Mouse (Mus musculus) heart, embryonic 14.5 days (tissue): ENCODE measurements around the gene Trim9. TPM values are rescaled to one million over a fixed set of nuclear protein-coding genes. Genes with fewer than 3 reads are reported as not detected.

Experiments used
- ATAC-seq: fragments of 200-750 bp; cut with Nextera tagmentation; 2 replicates; pipeline ENCODE4 v1.8.0; 2017; ENCODE audit warnings: low read depth, moderate TSS enrichment; ENCODE audit not compliant: insufficient number of reproducible peaks, insufficient read depth, low FRiP score
- H3K27ac ChIP-seq, 2 experiments: fragments of 200-500 bp in 1 of 2; fragments of 300-500 bp in 1 of 2; sonication (generic) in 1 of 2; replicated peaks in 1 of 2; 2 replicates each; pipeline ENCODE4 v1.5.1; 2012 to 2014; ENCODE audit warnings: low read depth in 2 of 2, low read length in 2 of 2, control low read depth in 1 of 2, mild to moderate bottlenecking in 1 of 2, mixed read lengths in 1 of 2; ENCODE audit not compliant: control insufficient read depth in 1 of 2, insufficient read depth in 1 of 2
- H3K27me3 ChIP-seq: fragments of 300-500 bp; sonication (generic); 2 replicates; pipeline ENCODE4 v1.6.1; 2014; ENCODE audit warnings: mild to moderate bottlenecking, low read length, control low read depth; ENCODE audit not compliant: control insufficient read depth, insufficient read depth
- H3K36me3 ChIP-seq: fragments of 300-500 bp; sonication (generic); 2 replicates; pipeline ENCODE4 v1.6.1; 2014; ENCODE audit warnings: mild to moderate bottlenecking, control low read depth, low read length, mixed read lengths; ENCODE audit not compliant: control insufficient read depth, insufficient read depth
- H3K4me1 ChIP-seq, 2 experiments: fragments of 200-500 bp in 1 of 2; fragments of 300-500 bp in 1 of 2; sonication (generic) in 1 of 2; 2 replicates each; pipeline ENCODE4 v1.6.1; 2012 to 2014; ENCODE audit warnings: low read length in 2 of 2, control low read depth in 1 of 2, mixed read lengths in 1 of 2; ENCODE audit not compliant: control insufficient read depth in 2 of 2, insufficient read depth in 2 of 2
- H3K4me2 ChIP-seq: fragments of 300-500 bp; sonication (generic); 2 replicates; pipeline ENCODE4 v1.6.1; 2014; ENCODE audit warnings: mild to moderate bottlenecking, low read length
- H3K4me3 ChIP-seq, 2 experiments: fragments of 200-500 bp in 1 of 2; fragments of 300-500 bp in 1 of 2; sonication (generic) in 1 of 2; 2 replicates each; pipeline ENCODE4 v1.5.1; 2012 to 2014; ENCODE audit warnings: low read length in 2 of 2, mild to moderate bottlenecking in 2 of 2, control low read depth in 1 of 2, low read depth in 1 of 2, moderate library complexity in 1 of 2; ENCODE audit not compliant: control insufficient read depth in 1 of 2, insufficient read depth in 1 of 2
- H3K9ac ChIP-seq: fragments of 300-500 bp; sonication (generic); 2 replicates; pipeline ENCODE4 v1.6.1; 2014; ENCODE audit warnings: mild to moderate bottlenecking, low read length
- H3K9me3 ChIP-seq: fragments of 300-500 bp; sonication (generic); 2 replicates; pipeline ENCODE4 v1.6.1; 2016; ENCODE audit warnings: low read length, control low read depth; ENCODE audit not compliant: control insufficient read depth
- WGBS: fragments of 180-500 bp; shearing (Covaris S2); extraction: QIAGEN DNeasy Blood & Tissue Kit; methylation state at CpG from one replicate; pipeline ENCODE4 v1.1.7; 2014; 5-methylcytosine and 5-hydroxymethylcytosine counted together
- polyA plus RNA-seq: library from polyadenylated mRNA; unstranded; fragments of >200 nt; fragmentation: Nextera tagmentation; extraction: Ambion mirVana; gene quantifications from 2 replicates; pipeline ENCODE4 v1.2.1, GENCODE M21; 2014

Trim9 gene
- polyA plus RNA-seq, 1 experiment from 2014 or later = 0.30 TPM

DNA sequence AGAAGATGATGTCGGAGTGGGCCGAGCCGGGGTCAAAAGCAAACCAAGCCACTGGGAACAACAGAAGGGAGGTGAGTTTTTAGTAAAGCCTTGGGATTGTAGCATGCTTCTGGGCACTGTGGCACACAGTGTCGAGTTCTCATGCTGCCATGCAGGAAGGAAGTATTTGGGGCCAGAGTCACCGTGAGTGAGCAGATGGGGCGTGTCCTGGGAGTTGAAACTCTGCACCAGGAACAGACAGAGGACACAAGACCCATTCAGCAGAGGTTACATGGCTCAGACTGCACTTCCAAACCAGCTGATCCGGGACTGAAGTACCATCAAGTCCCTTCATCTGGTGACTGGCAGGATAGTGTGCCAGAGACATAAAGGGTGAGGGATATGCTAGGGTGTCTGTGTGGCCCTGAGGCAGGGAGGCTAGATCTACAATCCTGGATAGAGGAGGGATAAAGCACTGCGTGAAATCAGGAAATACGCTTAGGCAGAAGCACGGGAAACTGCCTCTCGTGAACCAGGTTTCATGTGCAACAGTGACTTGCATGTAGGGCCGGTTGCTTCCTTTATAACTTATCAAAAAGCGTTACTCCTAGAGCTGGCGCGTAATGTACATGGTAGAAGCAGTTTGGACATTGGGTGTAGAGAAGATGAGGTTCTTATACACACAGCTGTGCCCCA lies 96.1 kb downstream of the Trim9 start:
- 75% methylated on average over 15 of the region's 15 CpGs for WGBS
- no peaks in the 10 kb centered on the region for H3K36me3 ChIP-seq

DNA sequence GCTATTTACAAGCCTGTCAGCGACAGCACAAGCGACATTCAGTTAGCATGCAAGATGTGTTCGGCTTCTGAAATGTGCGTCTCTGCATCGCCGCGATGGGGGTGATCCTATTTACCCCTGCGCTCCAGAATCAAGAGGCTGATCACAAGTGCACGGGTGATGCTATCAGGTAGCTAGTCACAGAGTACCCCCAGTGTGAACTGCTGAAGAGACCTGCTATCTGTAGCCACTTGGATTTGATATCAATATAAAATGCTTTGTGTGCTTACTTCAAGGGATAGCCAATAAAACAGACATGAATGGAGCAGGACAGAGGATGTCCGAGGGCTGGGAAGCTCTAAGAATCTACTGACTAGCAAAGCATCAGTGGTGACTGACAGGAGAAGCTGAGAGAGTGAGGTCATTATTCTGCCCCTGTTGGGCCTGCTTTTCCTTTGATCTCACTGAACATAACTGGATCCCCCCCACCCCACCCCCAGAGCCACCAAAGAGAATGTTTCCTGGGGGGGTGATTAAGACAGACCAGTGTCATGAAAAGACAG lies 97.7 kb downstream of the Trim9 start:
- Histone ChIP-seq H3K9me3 (no peaks in the 10 kb centered on the region), H3K9ac (no peak overlapping the region), H3K4me2 (no peak overlapping the region), H3K27ac (no peak overlapping the region), H3K4me1 (peaks cover 21 to 22% of the 10 kb centered on the region in 2 experiments), H3K27me3 (no peaks in the 10 kb centered on the region), H3K36me3 (no peaks in the 10 kb centered on the region), H3K4me3 (no peak overlapping the region)
- no peak for ATAC-seq
- 80% methylated on average over 10 of the region's 10 CpGs for WGBS

More for the DNA sequence above, 96.1 kb downstream of the Trim9 start:
- no peak for ATAC-seq
- Histone ChIP-seq H3K27ac (no peak overlapping the region), H3K9ac (no peak overlapping the region), H3K9me3 (no peaks in the 10 kb centered on the region), H3K4me1 (peaks cover 22 to 26% of the 10 kb centered on the region in 2 experiments), H3K4me2 (no peak overlapping the region), H3K4me3 (no peak overlapping the region), H3K27me3 (no peaks in the 10 kb centered on the region)

DNA sequence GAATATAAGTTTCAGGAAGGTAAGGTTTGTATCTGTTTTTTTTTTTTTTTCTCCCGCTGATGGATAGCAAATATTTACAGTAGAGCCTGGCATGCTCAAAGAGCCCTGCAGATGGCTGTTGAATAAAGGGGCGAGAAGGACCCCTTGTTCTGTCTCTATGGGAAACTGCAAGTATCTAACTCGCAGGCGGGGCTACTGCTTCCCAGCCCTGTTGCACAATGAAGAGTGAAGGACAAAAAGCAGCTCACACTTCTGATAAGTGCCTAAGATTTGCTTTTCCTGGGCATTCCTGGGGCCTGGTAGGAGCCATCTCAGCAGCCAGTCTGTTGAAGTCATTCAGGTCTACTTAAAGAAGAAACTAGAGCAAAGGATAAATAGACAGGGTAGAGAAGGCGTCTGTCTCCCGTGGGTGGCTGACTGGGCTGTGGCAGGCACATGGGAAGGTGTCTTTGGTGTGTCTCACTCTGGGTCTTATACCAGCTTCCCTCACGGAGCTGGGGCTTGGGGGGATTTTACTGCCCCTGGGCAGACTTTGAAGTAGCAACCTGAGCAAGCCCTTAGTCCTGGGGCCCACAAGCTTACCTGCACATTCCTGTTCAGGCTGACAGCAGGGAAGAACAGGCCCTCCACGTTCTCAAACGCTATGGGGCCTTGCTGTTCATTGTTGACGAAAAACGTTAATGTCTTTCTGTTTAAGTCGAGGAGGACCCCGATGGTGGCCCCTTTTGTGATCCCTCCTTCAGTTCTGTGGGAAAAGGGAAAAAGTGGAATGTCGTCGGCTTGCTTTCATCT lies 99.5 kb downstream of the Trim9 start:
- WGBS = 47% methylated on average over 15 of the region's 15 CpGs
- H3K27me3 ChIP-seq = no peaks in the 10 kb centered on the region
- H3K4me1 ChIP-seq = peaks cover 18 to 22% of the 10 kb centered on the region in 2 experiments
- H3K9ac ChIP-seq = no peak overlapping the region
- no peak overlapping the region for H3K27ac ChIP-seq
- no peak overlapping the region for H3K4me3 ChIP-seq
- no peaks in the 10 kb centered on the region for H3K36me3 ChIP-seq
- ATAC-seq = 0 out of 2 replicates have a peak, but pooled peaks have one; percentile 23
- no peaks in the 10 kb centered on the region for H3K9me3 ChIP-seq
- H3K4me2 ChIP-seq = no peak overlapping the region

GRCm38 (mm10) chr12:70242550-70242949 lies 104.9 kb downstream of the Trim9 start:
- no peak for ATAC-seq
- Histone ChIP-seq H3K4me1 (peaks cover 8% of the 10 kb centered on the region in 2 experiments), H3K27me3 (no peaks in the 10 kb centered on the region), H3K9me3 (no peaks in the 10 kb centered on the region), H3K4me3 (no peak overlapping the region), H3K27ac (no peak overlapping the region), H3K36me3 (no peaks in the 10 kb centered on the region), H3K4me2 (no peak overlapping the region), H3K9ac (no peak overlapping the region)
- 86% methylated on average over 7 of the region's 7 CpGs for WGBS

GRCm38 (mm10) chr12:70239741-70240140 lies 107.7 kb downstream of the Trim9 start:
- Histone ChIP-seq H3K27me3 (no peaks in the 10 kb centered on the region), H3K9me3 (no peaks in the 10 kb centered on the region), H3K9ac (no peak overlapping the region), H3K4me1 (peaks cover 3 to 8% of the 10 kb centered on the region in 2 experiments; a peak in 2 of 4 replicates), H3K4me2 (no peak overlapping the region), H3K36me3 (no peaks in the 10 kb centered on the region), H3K27ac (no peak overlapping the region), H3K4me3 (no peak overlapping the region)
- no peak for ATAC-seq
- WGBS = 63% methylated on average over 5 of the region's 5 CpGs

DNA sequence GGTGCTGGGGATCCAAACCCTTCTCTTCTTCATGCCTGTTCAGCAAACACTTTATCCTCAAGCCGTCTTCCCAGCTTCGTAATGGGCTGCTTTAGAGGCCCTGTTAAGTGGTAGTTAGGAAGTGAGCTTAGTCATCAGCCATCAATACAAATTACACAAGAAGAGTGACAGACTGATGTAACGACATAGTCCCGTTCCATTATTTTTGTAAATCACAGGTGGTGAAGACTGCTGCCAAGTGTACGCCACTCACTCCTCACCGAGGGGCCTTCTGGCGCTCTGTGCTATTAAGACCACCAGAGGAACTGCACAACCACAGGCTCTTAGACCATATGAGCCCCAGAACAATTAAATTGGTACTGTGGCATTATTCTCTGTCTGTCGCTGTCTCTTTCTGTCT lies 108.8 kb downstream of the Trim9 start:
- Histone ChIP-seq H3K27ac (no peak overlapping the region), H3K9ac (no peak overlapping the region), H3K4me1 (peaks cover 4 to 8% of the 10 kb centered on the region in 2 experiments; a peak in 2 of 4 replicates), H3K9me3 (no peaks in the 10 kb centered on the region), H3K4me3 (no peak overlapping the region), H3K36me3 (no peaks in the 10 kb centered on the region), H3K27me3 (no peaks in the 10 kb centered on the region), H3K4me2 (no peak overlapping the region)
- no peak for ATAC-seq
- 69% methylated on average over 8 of the region's 8 CpGs for WGBS

GRCm38 (mm10) chr12:70234938-70235484 lies 112.4 kb downstream of the Trim9 start:
- no peaks in the 10 kb centered on the region for H3K9me3 ChIP-seq
- peaks cover 13 to 16% of the 10 kb centered on the region in 2 experiments for H3K4me1 ChIP-seq
- H3K4me3 ChIP-seq = peak overlapping the region; percentile 39 to 56
- no peak; the same call in 1 of the 2 replicates for ATAC-seq
- H3K4me2 ChIP-seq = peak overlapping the region; percentile 67
- H3K36me3 ChIP-seq = no peaks in the 10 kb centered on the region
- peak overlapping the region; percentile 72 for H3K9ac ChIP-seq
- H3K27ac ChIP-seq = peak overlapping the region in 1 of 2 experiments; percentile 6; a peak in 1 of 4 replicates
- WGBS = 11% methylated on average over 13 of the region's 13 CpGs
- no peaks in the 10 kb centered on the region for H3K27me3 ChIP-seq
